Mouse (Mus musculus) embryo, embryonic 11.5 days (tissue): Measurements from ENCODE around the gene Rab19.
A peak's percentile ranks its signal among the peaks of the same experiment; 100 is the strongest.
"Not testable (repeated sequence)": the region's sequence is repeated elsewhere in the genome, so short reads cannot be mapped to it uniquely, and the experiment has no call there.

ENCODE experiments used
- DNase-seq: peaks from one replicate; pipeline ENCODE4 v3.0.0-alpha.2; 2012; ENCODE audit warnings: low read depth, low spot score

The Rab19 gene

DNA sequence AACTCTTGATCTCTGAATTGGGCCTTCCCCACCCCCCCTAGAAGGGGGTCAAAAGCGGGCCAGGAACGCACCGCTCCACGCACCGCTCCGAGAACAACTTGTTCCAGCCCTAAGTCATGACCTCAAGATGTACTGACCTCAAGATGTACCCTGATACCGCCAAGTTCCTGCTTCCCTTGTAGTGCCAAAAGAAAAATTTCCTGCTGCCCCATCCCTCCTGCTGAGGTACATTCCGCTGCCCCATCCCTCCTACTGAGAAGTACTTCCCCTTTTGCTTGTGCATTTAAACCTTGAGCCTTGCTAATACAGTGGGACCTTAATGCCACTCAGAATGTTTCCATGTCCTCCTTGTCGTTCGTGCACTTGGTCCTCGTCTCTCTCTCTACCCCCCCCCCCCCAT lies 49.7 kb downstream of the Rab19 start:
- DNase-seq: no peak

DNA sequence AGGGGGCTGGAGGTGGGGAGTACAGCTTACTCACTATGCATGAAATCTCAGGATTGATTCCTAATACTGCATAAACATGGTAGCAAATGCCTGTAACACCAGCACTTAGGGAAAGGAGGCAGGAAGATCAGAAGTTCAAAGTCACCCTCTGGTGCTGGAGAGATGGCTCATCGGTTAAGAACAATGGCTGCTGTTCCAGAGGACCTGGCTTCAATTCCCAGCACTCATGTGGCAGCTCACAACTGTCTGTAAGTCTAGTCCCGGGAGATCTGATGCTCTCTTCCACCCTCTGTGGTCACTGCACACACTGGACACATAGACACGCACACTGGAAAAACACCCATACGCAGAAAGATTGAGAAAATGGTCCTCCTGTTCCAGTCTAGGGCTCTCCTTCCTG lies 52.2 kb downstream of the Rab19 start:
- DNase-seq: no peak

DNA sequence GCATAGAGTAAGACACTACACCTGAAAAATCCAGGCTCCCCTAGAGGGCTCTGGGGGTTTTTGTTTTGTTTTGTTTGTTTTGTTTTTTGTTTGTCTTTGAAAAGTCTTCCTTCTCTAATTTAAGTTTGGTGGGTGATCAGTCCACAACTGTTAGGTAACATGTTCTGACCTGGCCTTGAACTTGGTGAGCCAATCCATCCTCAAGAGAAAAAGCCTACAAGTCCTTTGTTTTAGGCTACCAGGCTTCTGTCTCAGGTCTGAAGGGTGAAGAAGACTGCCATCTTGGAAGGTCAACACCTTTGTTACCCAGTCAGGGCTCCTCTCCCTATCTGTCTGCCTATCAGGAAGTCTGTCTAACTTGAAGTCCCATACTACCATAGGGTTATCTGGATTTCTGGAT lies 52.7 kb downstream of the Rab19 start:
- DNase-seq: no peak

DNA sequence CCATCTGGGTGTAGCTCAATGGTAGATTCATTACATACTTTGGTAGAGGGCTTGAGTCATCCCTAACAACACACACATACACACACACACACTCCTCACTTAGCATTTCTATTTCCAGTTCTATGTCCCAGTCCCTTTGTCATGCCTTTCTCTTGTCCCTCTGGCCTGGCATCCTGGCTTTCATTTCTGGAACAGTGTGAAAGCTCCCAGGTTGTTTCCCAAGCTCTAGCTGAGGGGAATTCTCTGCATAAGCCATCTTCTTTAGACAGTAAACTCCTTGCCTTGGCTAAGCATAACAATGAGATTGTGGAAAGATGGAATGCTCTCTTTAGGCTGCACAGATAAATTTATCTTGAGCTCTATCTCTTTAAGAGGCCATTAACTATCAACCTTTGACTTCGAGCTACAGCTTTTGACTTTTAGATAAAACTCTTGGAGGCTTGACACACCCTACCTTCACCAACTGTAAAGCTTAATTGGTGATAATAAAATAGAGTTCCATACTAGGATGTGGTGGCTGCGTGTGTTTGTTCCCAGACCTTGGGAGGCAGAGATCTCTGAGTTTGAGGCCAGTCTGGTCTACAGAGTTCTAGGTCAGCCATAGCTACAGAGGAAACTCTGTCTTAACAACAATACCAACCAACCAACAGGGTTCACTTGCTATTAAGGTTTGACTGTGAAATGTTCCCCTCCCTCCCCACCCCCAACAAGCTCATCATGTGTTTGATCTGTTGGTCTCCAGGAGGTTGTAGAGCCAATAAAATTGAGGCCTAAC lies 53.3 kb downstream of the Rab19 start:
- no peak for DNase-seq

DNA sequence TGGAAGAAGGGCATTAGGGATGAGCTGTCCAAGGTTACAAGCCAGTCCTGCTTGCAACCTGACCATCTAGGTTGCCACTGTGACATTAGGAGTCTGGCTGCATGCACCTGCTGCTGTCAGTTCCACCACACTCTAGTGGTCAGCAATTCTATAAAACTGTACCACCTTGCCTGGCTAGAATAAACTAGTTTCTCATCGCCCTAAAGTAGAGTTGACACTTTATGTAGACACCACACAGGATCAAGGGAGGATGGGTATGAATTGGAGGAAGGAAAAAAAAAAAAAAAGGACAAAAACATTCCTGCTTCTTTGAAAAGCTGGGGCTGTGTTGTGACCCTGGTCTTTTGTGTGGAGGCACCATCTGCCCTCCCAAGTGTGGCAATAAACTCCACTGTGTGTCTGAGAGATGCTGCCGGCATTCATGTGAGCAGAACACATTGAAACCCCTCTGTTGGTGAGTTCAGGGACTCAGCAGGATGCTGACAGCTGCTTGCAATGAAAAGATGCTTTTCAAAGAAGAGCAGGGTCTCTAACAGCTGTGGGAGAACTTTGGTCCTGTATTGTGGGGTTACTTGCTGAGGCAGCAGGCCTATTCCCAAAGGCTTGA lies 54.0 kb downstream of the Rab19 start:
- DNase-seq: peak; percentile 20

DNA sequence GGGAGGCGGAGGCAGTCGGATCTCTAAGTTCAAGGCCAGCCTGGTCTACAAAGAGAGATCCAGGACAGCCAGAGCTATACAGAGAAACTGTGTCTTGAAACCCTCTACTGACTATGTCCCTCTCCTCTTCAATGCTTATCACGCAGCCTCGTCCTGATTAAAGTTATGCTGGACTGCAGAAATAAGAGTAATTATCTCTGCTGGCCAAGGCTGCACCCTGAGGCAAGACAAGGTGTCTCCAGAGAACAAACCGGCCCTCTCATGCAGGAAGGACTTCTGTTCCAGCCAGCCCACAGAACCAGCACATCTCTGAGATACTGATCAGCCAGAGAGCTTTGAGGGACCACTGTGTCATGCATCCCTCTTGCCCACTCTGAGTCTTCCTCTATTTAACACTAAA lies 54.9 kb downstream of the Rab19 start:
- no peak for DNase-seq

DNA sequence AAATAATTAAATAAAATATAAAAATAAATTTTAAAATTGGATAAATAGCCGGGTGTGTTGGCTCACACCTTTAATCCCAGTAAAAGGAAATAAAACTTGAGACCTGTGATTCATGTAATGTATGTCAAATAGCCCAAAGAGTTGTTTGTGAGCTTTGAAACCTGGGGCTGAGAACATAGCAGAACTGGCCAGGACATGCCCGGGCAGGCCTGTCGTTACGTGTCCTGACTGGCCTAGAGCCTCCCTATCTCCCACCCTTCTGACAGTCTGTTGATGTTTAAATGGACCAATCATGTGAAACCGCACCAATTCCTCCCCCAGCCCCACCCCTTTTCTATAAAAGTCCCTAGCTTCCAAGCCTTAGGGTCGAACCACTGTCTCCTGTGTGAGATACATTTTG lies 56.5 kb downstream of the Rab19 start:
- not testable (repeated sequence) for DNase-seq
